Mouse (Mus musculus) cerebellum, postnatal 36 days (tissue): ENCODE results near the gene Zbtb5.
"Not testable (repeated sequence)": the region's sequence is repeated elsewhere in the genome, so short reads cannot be mapped to it uniquely, and the experiment has no call there.

ENCODE experiments used
- DNase-seq, 2 experiments: peaks; one replicate each; pipeline ENCODE4 v3.0.0; 2021 to 2022; ENCODE audit warnings: mixed read lengths in 2 of 2

Gene Zbtb5

DNA sequence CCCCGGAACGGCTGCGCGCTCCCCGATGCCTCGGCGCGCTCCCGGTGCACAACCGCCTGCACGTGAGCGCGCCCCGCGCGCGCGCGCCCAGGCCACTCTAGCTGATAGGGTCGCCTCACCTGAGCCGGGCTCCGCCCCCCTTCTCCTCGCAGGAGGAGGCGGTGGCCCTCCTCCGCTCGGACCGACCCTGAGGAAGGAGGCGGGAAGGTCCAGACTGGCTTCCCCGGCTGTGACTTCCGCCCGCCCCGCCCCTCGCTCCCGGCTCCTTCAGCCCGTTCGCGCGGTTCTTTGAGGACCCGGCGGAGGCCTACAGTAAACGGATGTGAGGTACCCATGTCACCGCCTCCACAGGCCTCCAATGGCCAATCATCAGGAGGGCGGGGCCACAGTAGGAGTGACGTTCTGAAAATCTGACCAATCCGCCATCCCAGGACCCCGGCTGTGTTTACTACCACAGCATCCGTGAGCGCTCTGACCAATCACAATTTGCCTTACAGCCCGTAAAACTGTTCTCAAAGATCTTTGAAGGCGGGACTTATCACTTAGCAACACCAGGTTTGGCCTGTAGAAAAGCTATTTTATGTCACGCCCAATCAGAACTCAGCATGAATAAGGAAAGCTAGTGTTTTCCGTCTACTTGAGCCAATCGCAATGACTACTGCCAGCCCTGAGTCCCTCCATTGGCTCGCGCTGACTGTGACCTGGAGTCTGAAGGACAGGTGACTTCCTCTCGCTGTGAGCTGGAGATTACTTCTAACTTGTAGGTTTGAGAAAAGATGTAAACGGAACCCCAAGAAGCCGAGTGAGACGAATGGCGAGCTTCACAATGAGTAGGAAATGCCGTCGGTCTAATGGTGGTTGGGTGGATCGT lies at the start of gene Zbtb5:
Gene Zbtb5, minus strand, starts transcription at position 308 of the 871 bp plus-strand sequence.
- DNase-seq, result peak; percentile 99 to 100

- peak; percentile 37 to 41 for DNase-seq
Observed at GRCm38 (mm10) chr4:45055451-45055850, 43.2 kb upstream of the Zbtb5 start.

DNA sequence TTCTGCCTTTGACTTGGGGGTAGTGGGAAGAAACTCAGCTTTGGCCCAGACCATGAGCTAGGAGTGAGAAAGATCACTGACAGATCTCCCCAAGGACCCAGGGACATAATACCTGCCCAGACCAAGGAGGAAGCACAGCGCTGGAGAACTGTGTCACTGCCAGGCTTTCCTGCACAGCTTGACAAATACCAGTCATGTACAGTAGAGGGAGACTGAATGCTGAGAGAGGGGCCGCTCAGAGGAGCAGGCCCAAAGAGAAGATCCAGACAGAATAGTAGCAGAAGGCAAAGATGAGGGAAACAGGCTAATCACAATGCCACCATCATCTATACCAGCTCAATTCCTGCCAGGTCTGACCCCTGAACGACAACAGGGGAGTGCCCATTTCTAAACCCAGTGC lies 42.6 kb upstream of the Zbtb5 start:
- peak; percentile 9 to 18 for DNase-seq

GRCm38 (mm10) chr4:45047956-45048355 lies 35.7 kb upstream of the Zbtb5 start:
- DNase-seq, result no peak

DNA sequence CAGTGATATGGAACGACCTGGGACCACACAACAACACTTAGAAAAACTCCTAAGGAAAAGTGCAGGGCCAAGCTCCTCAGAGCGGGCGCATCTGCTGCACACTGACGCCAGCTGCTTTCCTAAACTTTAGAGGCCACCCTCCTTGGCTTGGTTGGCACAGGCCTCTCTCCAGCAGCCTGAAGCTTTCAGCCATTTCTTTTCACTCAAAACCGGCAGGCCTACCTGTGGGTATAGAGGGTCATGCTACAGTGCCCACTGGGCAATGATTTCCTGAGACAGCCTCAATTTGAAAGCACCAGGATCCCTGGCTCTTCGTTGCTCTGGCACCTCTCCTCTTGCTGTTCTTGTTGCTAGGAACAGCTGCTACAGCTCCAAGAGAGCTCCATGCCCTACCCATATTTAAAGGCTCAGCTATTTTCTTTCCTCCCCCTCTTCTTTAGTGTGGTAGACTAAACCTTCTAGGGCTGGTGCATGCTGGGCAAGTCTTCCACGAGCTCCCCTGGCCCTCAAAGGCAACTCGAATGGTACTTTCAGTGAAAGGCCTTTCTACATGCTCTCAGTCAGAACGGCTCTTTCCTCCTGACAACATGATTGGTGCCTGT lies 35.2 kb upstream of the Zbtb5 start:
- no peak for DNase-seq

DNA sequence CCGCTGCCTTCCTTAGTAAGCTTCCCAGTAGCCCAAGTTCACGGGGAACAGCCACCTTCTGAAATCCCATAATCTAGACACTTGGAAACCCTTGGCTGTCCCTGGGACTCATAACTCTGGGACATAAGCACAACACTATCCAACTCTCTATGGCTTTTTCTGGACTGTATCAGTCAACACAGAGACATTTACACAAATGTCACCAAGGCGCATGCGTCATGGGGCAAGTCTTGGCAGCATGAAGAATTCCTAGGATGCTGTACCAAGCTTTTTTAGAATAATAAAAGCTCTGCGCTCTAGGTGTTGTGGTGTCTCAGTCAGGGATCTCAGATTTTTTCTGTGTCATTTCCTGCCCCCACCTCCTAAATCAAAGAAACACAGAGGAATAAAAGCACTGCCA lies 34.5 kb upstream of the Zbtb5 start:
- no peak for DNase-seq

DNA sequence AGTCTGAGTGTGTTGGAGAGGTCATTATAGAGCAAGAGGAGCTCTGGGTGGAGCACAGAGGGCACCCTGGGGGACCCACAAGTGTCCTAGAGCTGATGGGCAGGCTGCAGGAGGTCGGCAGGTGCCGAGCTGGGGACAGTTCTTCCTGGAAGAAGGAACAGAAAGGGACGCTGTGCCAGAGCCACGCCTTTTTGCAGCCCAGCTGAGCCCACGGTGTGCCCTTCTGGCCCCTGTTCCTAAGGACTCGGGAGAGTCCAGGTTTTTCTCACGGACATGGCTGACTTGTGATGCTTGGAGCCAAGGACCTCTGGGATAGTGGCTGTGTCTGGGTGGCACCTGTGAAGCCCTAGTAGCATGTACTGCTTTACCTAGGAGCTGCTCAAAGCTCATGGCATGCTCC lies 28.6 kb upstream of the Zbtb5 start:
- DNase-seq, result no peak

DNA sequence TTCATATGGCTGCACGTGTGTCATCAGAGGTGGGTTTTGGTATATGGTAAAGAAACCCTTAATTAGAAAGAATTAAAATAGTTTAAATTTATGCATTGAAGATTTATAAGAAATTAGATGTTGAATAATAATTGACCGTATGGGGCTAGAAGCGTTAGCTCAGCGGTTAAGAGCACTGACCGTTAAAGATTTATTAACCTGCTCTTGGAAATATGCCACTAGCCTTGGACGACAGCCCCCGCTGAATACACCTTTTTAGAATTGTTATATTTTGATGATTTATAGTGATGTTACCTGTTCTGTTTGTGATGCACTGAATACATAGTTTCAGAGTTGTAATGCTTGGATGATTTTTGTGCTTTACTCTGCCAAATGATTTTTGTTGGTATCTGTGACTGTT lies 27.3 kb upstream of the Zbtb5 start:
- not testable (repeated sequence) for DNase-seq

- DNase-seq, result not testable (repeated sequence)
Observed at GRCm38 (mm10) chr4:45038879-45039278, 26.7 kb upstream of the Zbtb5 start.

GRCm38 (mm10) chr4:45037455-45038410 lies 25.5 kb upstream of the Zbtb5 start:
- no peak for DNase-seq

DNA sequence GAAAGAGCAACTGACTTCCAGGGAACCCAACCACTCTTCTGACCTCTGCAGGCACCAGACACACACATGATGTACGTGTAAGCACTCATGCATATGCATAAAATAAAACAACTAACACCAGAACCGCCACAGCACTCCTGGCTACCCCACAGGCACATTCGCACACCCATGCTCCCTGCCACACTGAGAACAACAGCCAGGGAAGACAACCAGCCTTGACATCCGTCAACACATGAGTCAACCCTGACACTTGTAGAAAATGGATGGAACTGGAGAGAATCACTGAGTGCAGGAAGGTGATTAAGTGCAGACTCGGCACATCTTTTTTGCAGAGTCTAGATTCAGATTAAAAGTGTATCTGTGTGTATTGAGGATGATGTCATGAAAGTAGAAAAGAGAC lies 24.4 kb upstream of the Zbtb5 start:
- no peak for DNase-seq

GRCm38 (mm10) chr4:45036048-45036447 lies 23.8 kb upstream of the Zbtb5 start:
- DNase-seq, result no peak

GRCm38 (mm10) chr4:45034693-45035628 lies 22.7 kb upstream of the Zbtb5 start:
- DNase-seq, result no peak

- no peak for DNase-seq
Observed at GRCm38 (mm10) chr4:45032586-45032985, 20.4 kb upstream of the Zbtb5 start.

- DNase-seq, result no peak
Observed at GRCm38 (mm10) chr4:45026459-45026858, 14.2 kb upstream of the Zbtb5 start.

DNA sequence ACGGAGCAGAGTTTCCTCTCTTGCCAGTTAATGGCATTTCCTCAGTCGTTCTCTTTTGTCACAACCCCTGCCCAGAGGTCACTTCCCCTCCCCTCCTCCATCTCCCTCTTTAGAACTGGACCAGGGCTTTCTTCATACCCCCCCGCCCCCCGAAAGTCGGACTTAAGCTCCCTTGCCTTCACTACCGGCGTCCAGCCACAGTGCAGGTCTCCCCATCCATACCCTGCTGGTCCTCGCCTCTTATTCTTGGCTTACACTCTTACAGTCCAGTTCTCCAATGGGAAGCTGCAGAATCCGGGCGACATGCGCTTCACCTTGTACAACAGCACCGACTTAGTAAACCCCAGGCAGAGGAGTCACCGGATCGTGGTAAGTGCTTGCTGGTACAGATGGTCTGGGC lies 6.8 kb upstream of the Zbtb5 start:
- DNase-seq, result peak in 1 of 2 experiments; percentile 15

GRCm38 (mm10) chr4:45018452-45018980 lies 6.3 kb upstream of the Zbtb5 start, which contains the start of gene Polr1e:
Gene Polr1e (plus strand): TSS chr4:45018583.
- peak; percentile 82 to 83 for DNase-seq

DNA sequence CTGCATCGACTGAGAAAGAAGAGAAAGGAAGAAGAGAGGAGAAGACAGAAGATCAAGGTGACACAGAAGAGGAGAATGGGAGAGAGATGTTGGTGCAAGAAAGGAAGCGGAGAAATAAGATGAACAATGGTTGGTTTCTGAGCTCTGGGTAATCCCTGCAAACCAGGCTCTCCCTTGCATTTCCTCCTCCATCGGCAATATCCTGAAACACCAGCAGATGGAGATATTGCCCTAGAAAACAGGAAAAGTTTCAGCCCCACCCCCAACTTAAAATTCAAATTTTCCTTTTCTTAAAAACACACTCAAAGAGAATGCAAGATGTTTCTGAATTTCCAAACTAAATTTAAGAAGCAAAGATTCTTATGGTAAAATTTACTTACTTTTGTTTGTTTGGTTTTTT lies 3.4 kb upstream of the Zbtb5 start:
- peak; percentile 45 to 71 for DNase-seq

DNA sequence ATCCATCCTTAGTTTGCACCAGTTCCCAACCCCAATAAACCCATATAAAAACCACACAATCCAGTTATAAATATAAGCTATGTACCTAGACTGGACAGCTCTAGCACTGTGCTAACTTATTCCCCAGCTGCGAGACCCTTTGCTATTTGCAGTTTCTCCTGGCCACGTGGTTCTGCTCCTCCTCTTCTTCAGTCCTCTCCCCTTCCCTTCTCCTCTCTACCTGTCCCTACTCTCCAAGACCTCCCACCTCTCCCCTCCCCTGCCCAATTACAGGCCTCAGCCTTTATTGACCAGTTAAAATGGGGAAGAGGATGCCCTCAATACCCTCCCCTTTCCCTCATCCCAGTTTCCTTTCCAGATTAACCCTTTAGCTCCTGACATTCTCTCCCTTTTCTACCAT lies 1.3 kb upstream of the Zbtb5 start:
- no peak for DNase-seq

DNA sequence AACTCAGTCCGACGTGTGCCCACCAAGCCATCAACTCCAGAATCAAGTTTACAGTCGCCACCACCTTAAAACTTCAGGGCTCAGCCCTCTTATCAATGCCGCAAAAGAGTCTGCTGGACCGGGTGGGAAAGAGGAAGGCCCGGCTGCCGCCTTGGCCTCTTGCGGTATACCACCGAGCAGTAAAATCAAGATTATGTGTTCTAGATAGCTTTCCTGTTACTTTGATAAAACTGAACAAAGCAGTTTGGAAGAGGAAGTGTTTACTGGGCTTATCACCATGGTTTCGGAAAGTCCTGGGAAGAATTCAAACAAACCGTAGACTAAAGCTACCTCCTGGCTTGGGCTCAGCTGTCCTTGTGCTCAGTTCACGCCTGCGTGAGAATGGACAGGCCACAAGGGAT lies 819 bp upstream of the Zbtb5 start:
- no peak for DNase-seq

DNA sequence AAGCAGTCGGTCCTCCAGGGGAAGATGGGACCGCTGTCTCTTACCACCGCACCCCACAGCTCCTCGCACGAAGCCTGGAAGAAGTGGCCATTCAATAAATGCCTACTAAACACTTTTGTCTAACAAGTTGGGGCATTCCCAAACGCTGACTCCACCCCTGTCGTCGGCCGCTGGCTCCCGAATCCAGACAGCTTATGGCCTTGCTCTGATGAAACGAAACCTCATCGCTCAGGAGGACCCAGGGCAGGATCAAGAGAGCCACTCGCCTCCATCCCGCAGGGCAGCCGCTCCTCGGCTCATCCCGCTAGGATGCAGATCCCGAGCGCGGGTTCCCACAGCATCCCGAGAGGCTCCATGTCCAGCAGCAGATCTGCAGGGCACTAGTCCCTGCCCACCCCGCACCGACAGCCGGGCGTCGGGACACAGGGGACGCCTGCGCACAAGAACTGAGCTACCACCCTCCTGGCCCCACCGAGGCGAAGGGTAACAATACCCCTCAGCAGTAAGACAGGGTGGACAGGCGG lies 569 bp downstream of the Zbtb5 start:
- no peak for DNase-seq
